In genomic region chr17:44713404-44713803, GRCm38 (mm10) we compare ENCODE assay signal across 10 mouse cellular contexts.
"Had no signal": no experiment of that assay in that cellular context is flagged by ENCODE, and none has a peak within 500 bp of the region (broad histone marks: within the 10 kb centered on the region; RNA-seq: fewer than 3 reads in every experiment).

No protein-coding gene starts in this region.

- H3K4me2 ChIP-seq: limb, embryonic 13.5 days; liver, embryonic 11.5 days; midbrain, embryonic 12.5 days had no signal

- DNase-seq: kidney, adult 8-10 months; kidney, postnatal 25 days; right cerebral cortex, postnatal 14 days; thymus, postnatal 36 days had no signal

- H3K27ac ChIP-seq: left cerebral cortex, adult 2 months; limb, embryonic 13.5 days; midbrain, embryonic 12.5 days had no signal

- H3K4me1 ChIP-seq: midbrain, embryonic 12.5 days had no signal

- ATAC-seq: intestine, postnatal 0 days; midbrain, embryonic 16.5 days had no signal

- H3K9me3 ChIP-seq: limb, embryonic 13.5 days; midbrain, embryonic 12.5 days had no signal

- H3K9ac ChIP-seq: limb, embryonic 13.5 days; midbrain, embryonic 12.5 days had no signal

- H3K4me3 ChIP-seq: left cerebral cortex, adult 2 months; limb, embryonic 13.5 days; midbrain, embryonic 12.5 days had no signal

- H3K36me3 ChIP-seq: limb, embryonic 13.5 days; midbrain, embryonic 12.5 days had no signal
